Mouse (Mus musculus) gastrocnemius, postnatal 10 days (tissue): ENCODE data around the gene Kcnab2. TPM values are rescaled to one million over a fixed set of nuclear protein-coding genes. Genes with fewer than 3 reads are reported as not detected.
A peak's percentile ranks its signal among the peaks of the same experiment; 100 is the strongest.

Source experiments
- DNase-seq: peaks from one replicate; pipeline ENCODE4 v3.0.0; 2021; ENCODE audit warnings: mixed read lengths
- long read RNA-seq, 2 experiments: library from polyadenylated mRNA; stranded (forward); transcript quantifications; one replicate each; pipeline ENCODE4 v2.0.0; 2021
- total RNA-seq, 2 experiments: library from RNA; stranded (reverse); gene quantifications; 2 replicates each; pipeline ENCODE4 v1.2.3; 2021

Kcnab2 gene
- 1 to 10 TPM; 3.2 to 5.4 TPM for total RNA-seq
- long read RNA-seq, experiment 1, partial matches to known transcripts, result 4 of 5 reads
- long read RNA-seq, experiment 1, other reads (novel, unspliced or antisense), result 0 of 5 reads
- long read RNA-seq, experiment 2, result 0 reads

GRCm38 (mm10) chr4:152477466-152478223, at the start of gene Kcnab2:
TSS of gene Kcnab2 (minus strand) at chr4:152477871.
- DNase-seq, result peak; percentile 97

DNA sequence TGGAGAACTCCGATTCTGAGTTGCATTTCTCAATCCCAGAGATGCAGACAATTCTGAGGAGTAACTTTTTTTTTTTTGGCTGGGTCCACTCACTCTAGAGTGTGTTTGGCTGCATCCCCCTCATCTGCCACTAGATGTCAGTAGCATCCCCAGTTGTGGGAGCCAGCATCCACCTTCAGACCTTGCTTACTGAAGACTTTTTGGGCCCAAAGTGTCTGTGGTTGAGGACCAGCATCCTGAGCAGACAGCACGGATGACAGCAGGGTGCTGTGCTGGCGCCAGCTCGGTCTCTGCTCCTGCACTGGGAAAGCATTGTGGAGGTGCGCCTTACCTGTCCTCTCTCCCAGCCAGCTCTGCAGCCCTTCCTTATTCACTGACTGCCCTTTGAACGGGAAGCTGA, 42.4 kb upstream of the Kcnab2 start:
- peak; percentile 59 for DNase-seq

GRCm38 (mm10) chr4:152519106-152519505, 41.4 kb upstream of the Kcnab2 start:
- DNase-seq, result no peak

- no peak for DNase-seq
These were observed 37.2 kb upstream of the Kcnab2 start for GRCm38 (mm10) chr4:152514884-152515283.

GRCm38 (mm10) chr4:152512221-152512925, 34.7 kb upstream of the Kcnab2 start:
- DNase-seq, result no peak

DNA sequence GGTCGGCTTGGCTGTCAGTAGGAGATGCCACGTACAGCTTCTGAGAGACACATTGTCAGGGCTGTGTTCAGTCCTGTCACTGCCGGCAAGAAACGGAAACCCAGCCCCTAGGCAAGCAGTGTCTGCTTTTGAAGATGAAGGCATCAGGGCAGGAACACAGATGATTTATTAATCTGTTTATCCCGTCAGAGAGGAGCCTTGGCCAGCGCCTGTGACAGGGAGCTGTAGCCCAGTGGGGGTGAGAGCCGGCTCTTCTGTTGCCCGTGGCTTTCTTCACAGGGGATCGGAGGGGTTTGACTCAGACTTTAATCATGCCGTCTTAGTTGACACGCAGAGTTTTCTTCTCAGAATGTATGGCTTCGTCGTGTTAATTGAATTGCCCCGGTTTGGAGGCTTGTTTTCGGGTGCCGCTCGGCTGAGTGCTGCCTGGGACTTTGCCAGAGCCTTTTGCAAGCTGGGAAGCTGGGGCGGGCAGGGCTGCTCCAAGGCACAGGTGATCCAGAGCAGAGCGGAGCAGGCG, 16.7 kb upstream of the Kcnab2 start:
- DNase-seq, result no peak

DNA sequence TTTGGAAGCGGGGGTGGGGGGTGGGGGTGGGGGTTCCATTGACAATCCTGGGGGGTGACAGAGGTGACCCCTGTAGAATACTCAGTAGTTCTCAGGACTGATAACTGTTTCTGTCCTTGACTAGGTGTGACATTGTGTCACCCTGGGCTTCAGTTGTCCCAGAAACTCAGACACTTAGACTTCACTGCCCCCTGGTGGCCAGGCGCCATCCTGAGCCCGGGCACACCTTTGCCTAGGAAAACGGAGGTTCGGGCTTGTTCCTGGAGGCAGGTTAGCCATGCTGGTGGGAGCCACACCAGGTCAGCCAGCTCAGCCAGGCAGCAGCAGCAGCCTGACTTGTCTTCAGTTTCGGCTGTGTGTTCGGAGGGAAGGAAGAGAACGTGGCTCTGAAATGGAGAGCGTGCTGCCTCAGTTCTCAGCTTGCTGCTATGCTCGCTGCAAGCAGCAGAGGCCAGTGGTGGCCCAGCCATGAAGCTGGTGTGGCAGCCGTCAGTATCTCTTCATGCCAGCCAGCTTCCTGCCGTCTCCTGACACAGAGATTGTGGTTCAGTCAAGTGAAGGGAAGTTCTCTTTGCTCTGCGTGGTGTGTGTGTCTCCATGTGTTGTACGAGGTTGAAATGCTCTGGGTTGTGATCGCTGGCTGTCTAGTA, 13.7 kb upstream of the Kcnab2 start:
- DNase-seq, result peak; percentile 79

- DNase-seq, result no peak
These were observed 12.6 kb upstream of the Kcnab2 start for GRCm38 (mm10) chr4:152490311-152490710.

DNA sequence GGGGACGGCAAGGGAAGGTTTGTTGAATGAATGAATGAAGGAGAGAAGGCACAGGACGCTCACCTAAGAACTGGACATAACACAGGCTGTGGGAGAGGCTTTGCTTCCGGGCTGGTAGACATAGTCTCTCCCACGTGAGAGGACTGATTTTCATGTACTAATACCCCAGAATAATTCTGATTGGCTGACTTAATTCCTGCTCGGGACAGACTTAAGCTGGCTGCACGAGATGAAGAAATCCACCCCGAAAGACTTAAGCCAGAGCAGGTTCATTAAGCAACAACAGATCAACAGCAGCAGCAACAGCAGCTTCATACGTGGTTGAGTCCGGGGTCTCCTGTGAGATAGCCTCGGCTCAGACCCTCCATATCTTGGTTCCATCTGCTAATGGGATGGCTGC, 10.4 kb upstream of the Kcnab2 start:
- DNase-seq, result no peak

GRCm38 (mm10) chr4:152480426-152480825, 2.8 kb upstream of the Kcnab2 start:
- DNase-seq, result no peak

GRCm38 (mm10) chr4:152478224-152478567, 525 bp upstream of the Kcnab2 start:
- no peak for DNase-seq

- DNase-seq, result no peak
These were observed 585 bp downstream of the Kcnab2 start for GRCm38 (mm10) chr4:152477106-152477465.

DNA sequence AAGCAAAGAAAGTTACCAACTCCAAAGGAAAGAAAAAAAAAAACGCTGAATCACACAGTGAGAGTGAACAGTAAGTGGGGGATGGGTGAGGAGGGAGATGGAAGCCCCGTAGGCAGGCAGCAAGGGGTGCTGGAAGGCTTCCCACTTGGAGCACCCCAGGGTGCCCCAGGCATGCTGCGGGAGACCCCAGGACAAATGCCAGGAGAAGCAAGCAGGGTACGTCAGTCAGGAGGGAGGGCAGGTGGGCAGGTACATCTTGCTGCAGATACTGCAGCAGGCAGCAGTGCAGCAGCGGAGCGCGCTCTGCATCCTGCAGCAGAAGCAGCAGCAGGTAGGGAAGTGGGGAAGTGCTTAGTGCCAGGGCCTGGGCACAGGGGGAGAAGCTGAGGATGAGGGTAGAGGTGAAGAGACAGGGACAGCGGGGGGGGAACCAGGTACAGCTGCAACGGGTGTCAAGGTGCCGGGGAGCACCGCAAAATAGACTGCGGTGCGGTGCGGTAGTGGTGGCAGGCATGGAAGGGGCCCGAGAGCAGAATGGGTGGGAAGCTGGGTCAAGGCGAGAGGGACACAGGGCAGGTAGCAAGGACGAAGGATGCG, 1.1 kb downstream of the Kcnab2 start, which contains the start of gene Nphp4:
Gene Nphp4 (plus strand): TSS at position 280 of the 597 bp plus-strand sequence.
- DNase-seq, result no peak

- no peak for DNase-seq
These were observed 1.7 kb downstream of the Kcnab2 start for GRCm38 (mm10) chr4:152475941-152476340.

DNA sequence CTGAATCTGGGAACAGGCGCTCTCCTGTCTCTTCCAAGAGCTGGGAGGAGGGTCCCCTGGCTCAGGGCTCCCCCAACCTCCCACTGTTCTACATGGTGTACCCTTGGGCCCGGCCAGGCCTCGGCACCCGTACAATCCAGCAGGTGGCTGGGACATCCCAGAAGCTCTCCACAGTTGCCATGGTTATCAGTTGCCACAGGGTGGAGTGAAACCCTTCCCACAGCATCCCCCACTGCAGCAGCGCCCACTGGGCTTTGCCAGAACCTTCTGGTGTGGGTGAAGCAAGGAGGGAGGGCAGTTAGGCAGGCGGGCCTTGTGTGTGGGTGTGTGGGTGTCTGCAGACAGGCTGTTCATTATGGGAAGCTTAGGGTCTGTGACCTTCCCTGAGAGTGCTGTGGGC, 9.7 kb downstream of the Kcnab2 start:
- no peak for DNase-seq

DNA sequence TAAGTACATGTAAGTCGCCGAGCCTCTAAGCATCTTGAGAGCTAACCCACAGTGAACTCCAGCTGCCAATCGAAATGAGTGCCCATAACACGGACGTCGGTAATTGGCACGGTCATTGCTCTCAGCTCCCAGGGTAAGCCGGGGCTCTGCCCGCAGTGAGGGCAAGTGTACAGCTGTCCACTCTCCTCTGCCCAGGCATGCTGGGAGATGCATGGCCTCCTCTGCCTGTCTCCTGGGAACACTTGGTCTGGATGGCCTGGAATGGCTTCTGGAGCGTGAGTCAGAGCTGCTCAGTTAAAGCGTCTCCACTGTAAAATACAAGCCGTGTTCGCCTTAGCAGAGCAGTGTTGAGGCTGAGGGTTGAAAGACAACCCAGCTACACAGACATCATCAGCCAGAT, 11.1 kb downstream of the Kcnab2 start:
- DNase-seq, result peak; percentile 30

DNA sequence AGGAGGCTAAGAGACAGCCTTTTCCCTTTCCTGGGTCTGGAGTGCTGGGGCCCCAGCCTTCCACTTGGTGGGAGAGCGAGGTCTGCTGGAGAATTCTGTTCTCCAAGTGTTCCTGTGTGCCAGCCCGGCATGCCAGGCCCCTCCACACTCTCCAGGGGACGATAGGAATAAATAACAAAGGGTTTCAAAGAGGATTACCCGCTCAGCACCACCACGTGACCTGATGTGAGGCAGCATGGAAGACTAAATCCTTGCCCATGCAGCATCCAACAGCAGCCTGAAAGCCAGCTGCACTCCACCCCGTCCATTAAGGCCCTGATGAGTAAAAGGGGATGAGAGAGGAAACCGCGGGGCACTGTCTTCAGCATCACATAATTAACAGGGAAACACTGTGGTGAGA, 12.6 kb downstream of the Kcnab2 start:
- DNase-seq, result no peak

DNA sequence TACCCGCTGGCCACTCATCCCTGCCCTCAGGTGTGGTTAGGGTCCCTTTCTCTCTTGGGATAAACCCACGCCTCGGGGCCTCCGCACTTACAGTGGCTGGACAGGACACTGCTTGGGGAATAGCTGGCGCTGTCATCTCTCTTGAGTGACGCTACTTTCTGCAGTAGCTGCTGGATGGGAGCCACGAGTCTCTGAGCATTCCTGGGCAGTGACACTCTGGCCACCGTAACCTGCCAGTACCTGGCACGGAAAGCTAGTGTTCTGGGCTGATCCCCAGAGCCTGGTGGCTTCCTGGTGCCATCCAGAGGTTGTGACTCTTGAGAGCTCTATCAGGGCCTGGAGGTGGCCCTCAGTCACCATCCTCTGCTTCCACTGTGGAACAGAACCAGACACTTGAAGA, 14.5 kb downstream of the Kcnab2 start:
- DNase-seq, result peak; percentile 68

DNA sequence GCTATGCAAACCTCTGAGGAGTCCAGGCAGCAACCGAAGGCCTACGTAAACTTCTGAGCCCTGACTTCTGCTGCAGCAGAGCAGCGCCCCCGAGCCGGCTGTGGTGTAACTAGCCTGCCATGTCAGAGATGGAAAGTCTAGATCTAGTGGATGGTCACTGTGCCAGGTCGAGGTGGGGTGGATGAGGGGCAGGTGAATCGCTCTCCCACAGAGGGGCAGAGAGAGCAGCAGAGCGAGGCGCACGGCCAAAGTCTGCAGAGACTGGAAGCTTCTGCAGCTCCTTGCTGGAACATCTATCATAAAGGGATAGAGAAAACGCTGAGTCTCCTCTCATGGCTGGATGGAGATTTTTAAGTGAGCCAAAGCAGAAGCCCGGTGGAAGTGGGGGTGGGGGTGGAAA, 15.2 kb downstream of the Kcnab2 start:
- DNase-seq, result no peak

DNA sequence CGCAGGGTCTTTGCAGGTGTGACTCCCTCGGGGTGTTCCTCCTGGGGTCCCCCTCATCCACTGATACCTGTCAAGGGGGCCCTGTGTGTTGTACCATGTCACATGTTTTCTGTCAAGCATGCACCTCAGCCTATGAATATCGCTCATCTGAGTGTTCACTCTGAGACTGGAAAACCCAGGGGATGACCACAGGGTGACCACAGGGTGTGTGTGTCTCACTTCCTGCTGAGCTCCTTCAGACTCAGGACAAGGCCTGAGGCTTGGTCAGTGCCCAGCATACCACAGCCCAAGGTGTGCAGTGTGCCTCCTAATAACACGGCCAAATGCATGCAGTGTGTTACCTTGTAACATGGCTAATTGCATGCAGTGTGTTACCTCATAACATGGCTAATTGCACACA, 20.0 kb downstream of the Kcnab2 start:
- no peak for DNase-seq

DNA sequence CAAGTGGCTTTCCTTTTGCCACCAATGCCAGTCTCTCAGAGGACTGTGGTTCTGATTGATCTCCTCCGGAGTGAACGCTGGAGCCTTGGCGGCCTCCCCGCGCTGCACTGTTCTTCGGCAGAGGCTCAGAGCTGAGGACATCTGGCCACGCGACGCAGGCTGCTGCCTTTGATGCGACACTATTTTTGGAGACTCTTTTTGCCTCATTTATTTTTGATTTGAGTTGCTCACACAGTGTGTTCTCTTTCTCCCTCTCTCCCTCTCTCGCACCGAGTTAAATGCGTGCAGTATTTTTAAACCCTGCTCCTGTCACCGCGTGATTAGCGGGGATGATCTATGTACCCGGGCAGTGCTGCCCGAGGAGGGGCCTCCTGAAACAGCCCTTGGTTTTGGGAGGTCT, 21.1 kb downstream of the Kcnab2 start:
- no peak for DNase-seq

DNA sequence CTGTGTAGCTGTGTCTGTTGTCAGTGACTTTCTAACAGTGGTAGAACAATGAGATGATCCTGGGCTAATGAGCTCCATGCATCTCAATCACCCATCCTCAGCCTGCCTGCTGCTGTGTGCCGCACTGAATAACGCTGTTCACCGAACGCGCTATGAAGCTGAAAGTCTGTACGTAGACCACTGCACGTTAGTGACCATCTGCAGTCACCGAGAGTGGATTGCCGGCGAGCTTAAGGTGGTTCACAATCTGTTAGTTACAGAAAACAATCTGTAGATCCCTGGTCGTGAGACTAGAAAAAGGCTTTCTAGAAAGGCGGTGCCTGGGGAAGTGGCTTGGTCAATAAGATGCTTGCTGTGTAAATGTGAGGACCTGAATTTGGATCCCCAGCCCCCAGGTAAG, 23.5 kb downstream of the Kcnab2 start:
- DNase-seq, result no peak

DNA sequence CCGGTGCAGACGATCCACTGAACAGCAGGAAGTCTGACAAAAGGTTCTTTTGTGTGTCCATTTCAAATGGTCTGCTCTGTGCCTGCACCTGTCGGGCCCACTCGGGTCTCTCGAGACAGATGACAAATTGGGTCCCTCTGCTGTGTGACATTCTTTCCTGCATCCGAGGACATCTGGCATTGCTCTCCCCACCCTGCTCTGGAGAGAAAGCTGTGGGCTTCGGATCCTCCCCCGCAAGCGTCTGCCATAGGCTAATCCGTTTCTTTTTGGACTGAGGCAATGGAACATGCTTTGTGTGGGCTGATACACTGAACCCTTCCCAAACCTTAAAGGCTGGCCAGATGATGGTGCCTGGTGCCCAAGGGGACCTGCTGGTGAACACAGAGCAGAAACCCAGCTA, 24.6 kb downstream of the Kcnab2 start:
- DNase-seq, result no peak
